Mouse (Mus musculus) heart, embryonic 12.5 days (tissue): ENCODE measurements around the gene Kcmf1. TPM values are rescaled to one million over a fixed set of nuclear protein-coding genes. Genes with fewer than 3 reads are reported as not detected.
A peak's percentile ranks its signal among the peaks of the same experiment; 100 is the strongest.

Source experiments
- ATAC-seq: fragments of 200-750 bp; cut with Nextera tagmentation; 2 replicates; pipeline ENCODE4 v1.8.0; 2017; ENCODE audit warnings: moderate TSS enrichment, moderate library complexity; ENCODE audit not compliant: insufficient number of reproducible peaks, low FRiP score
- H3K27ac ChIP-seq: fragments of 300-500 bp; sonication (generic); 2 replicates; pipeline ENCODE4 v1.5.1; 2016; ENCODE audit warnings: mild to moderate bottlenecking, moderate library complexity; ENCODE audit not compliant: poor library complexity, severe bottlenecking
- H3K27me3 ChIP-seq: fragments of 300-500 bp; sonication (generic); replicated peaks from 2 replicates; pipeline ENCODE4 v1.6.1; 2016; ENCODE audit warnings: mild to moderate bottlenecking, moderate library complexity
- H3K36me3 ChIP-seq: fragments of 300-500 bp; sonication (generic); 2 replicates; pipeline ENCODE4 v1.6.1; 2016; ENCODE audit warnings: mild to moderate bottlenecking, moderate library complexity
- H3K4me1 ChIP-seq: fragments of 300-500 bp; sonication (generic); replicated peaks from 2 replicates; pipeline ENCODE4 v1.6.1; 2016; ENCODE audit warnings: mild to moderate bottlenecking
- H3K4me2 ChIP-seq: fragments of 300-500 bp; sonication (generic); 2 replicates; pipeline ENCODE4 v1.6.1; 2016; ENCODE audit warnings: mild to moderate bottlenecking, moderate library complexity
- H3K4me3 ChIP-seq: fragments of 300-500 bp; sonication (generic); 2 replicates; pipeline ENCODE4 v1.5.1; 2016; ENCODE audit warnings: mild to moderate bottlenecking
- H3K9ac ChIP-seq: fragments of 300-500 bp; sonication (generic); 2 replicates; pipeline ENCODE4 v1.6.1; 2016; ENCODE audit warnings: mild to moderate bottlenecking, moderate library complexity
- H3K9me3 ChIP-seq: fragments of 300-500 bp; sonication (generic); replicated peaks from 2 replicates; pipeline ENCODE4 v1.6.1; 2016; ENCODE audit warnings: mild to moderate bottlenecking, moderate library complexity
- WGBS: fragments of 180-500 bp; shearing (Covaris S2); methylation state at CpG from one replicate; pipeline ENCODE4 v1.1.7; 2016; 5-methylcytosine and 5-hydroxymethylcytosine counted together
- polyA plus RNA-seq: library from polyadenylated mRNA; unstranded; fragments of >200 nt; fragmentation: Nextera tagmentation; extraction: Ambion mirVana; gene quantifications from 2 replicates; pipeline ENCODE4 v1.2.1, GENCODE M21; 2016

The Kcmf1 gene
- polyA plus RNA-seq, 1 experiment from 2014 or later: 50.8 TPM

- peaks cover 13% of the 10 kb centered on the region for H3K4me1 ChIP-seq
- H3K4me2 ChIP-seq: peak overlapping the region; percentile 25
- H3K27me3 ChIP-seq: no peaks in the 10 kb centered on the region
- peak; percentile 85 for ATAC-seq
- no peaks in the 10 kb centered on the region for H3K36me3 ChIP-seq
- H3K9ac ChIP-seq: no peak overlapping the region
- H3K9me3 ChIP-seq: no peaks in the 10 kb centered on the region
- H3K27ac ChIP-seq: peak overlapping the region; percentile 72
- no peak overlapping the region for H3K4me3 ChIP-seq
- 8% methylated on average over 9 of the region's 9 CpGs for WGBS
Measured at GRCm38 (mm10) chr6:72926755-72927482, 27.1 kb upstream of the Kcmf1 start.

GRCm38 (mm10) chr6:72926031-72926430, 26.3 kb upstream of the Kcmf1 start:
- Histone ChIP-seq H3K27ac (no peak overlapping the region), H3K4me2 (no peak overlapping the region), H3K9ac (no peak overlapping the region), H3K4me3 (no peak overlapping the region), H3K36me3 (no peaks in the 10 kb centered on the region), H3K27me3 (no peaks in the 10 kb centered on the region), H3K9me3 (no peaks in the 10 kb centered on the region), H3K4me1 (peaks cover 13% of the 10 kb centered on the region)
- no peak for ATAC-seq
- 84% methylated on average over 4 of the region's 4 CpGs for WGBS

GRCm38 (mm10) chr6:72923381-72923780, 23.6 kb upstream of the Kcmf1 start:
- Histone ChIP-seq H3K9ac (no peak overlapping the region), H3K27me3 (no peaks in the 10 kb centered on the region), H3K9me3 (no peaks in the 10 kb centered on the region), H3K4me2 (no peak overlapping the region), H3K4me3 (no peak overlapping the region), H3K4me1 (peaks cover 13% of the 10 kb centered on the region), H3K36me3 (no peaks in the 10 kb centered on the region), H3K27ac (no peak overlapping the region)
- WGBS: 84% methylated on average over 8 of the region's 8 CpGs
- no peak for ATAC-seq

- no peaks in the 10 kb centered on the region for H3K36me3 ChIP-seq
- H3K4me2 ChIP-seq: no peak overlapping the region
- WGBS: 85% methylated on average over 3 of the region's 3 CpGs
- no peaks in the 10 kb centered on the region for H3K27me3 ChIP-seq
- H3K9ac ChIP-seq: no peak overlapping the region
- 0 out of 2 replicates have a peak, but pooled peaks have one; percentile 39 for ATAC-seq
- H3K4me1 ChIP-seq: no peaks in the 10 kb centered on the region
- H3K9me3 ChIP-seq: no peaks in the 10 kb centered on the region
- H3K27ac ChIP-seq: no peak overlapping the region
- H3K4me3 ChIP-seq: no peak overlapping the region
Measured at GRCm38 (mm10) chr6:72921081-72921480, 21.3 kb upstream of the Kcmf1 start.

- Histone ChIP-seq H3K9ac (no peak overlapping the region), H3K9me3 (no peaks in the 10 kb centered on the region), H3K4me2 (no peak overlapping the region), H3K27me3 (no peaks in the 10 kb centered on the region), H3K36me3 (no peaks in the 10 kb centered on the region), H3K4me3 (no peak overlapping the region), H3K27ac (no peak overlapping the region), H3K4me1 (no peaks in the 10 kb centered on the region)
- WGBS: 62% methylated on average over 9 of the region's 9 CpGs
- ATAC-seq: no peak
Measured at GRCm38 (mm10) chr6:72918510-72919033, 18.8 kb upstream of the Kcmf1 start.

GRCm38 (mm10) chr6:72916330-72916729, 16.6 kb upstream of the Kcmf1 start:
- Histone ChIP-seq H3K27ac (no peak overlapping the region), H3K9ac (no peak overlapping the region), H3K4me3 (no peak overlapping the region), H3K4me1 (no peaks in the 10 kb centered on the region), H3K9me3 (no peaks in the 10 kb centered on the region; the same call in 1 of the 2 replicates), H3K27me3 (no peaks in the 10 kb centered on the region), H3K4me2 (no peak overlapping the region), H3K36me3 (no peaks in the 10 kb centered on the region)
- no peak for ATAC-seq
- WGBS: 80% methylated on average over 7 of the region's 7 CpGs

- no peak overlapping the region for H3K4me3 ChIP-seq
- no peak overlapping the region for H3K9ac ChIP-seq
- H3K27ac ChIP-seq: no peak overlapping the region
- no peak for ATAC-seq
- H3K27me3 ChIP-seq: no peaks in the 10 kb centered on the region
- peaks cover 3% of the 10 kb centered on the region; the same call in 1 of the 2 replicates for H3K9me3 ChIP-seq
- H3K36me3 ChIP-seq: no peaks in the 10 kb centered on the region
- WGBS: 78% methylated on average over 6 of the region's 6 CpGs
- no peaks in the 10 kb centered on the region for H3K4me1 ChIP-seq
- no peak overlapping the region for H3K4me2 ChIP-seq
Measured at GRCm38 (mm10) chr6:72914087-72914749, 14.4 kb upstream of the Kcmf1 start.

- no peak overlapping the region for H3K4me3 ChIP-seq
- no peaks in the 10 kb centered on the region for H3K4me1 ChIP-seq
- 47% methylated on average over 4 of the region's 4 CpGs for WGBS
- H3K36me3 ChIP-seq: no peaks in the 10 kb centered on the region
- peaks cover 3% of the 10 kb centered on the region; the same call in 1 of the 2 replicates for H3K9me3 ChIP-seq
- H3K9ac ChIP-seq: no peak overlapping the region
- no peaks in the 10 kb centered on the region for H3K27me3 ChIP-seq
- no peak overlapping the region for H3K27ac ChIP-seq
- no peak overlapping the region for H3K4me2 ChIP-seq
- no peak for ATAC-seq
Measured at GRCm38 (mm10) chr6:72911261-72911660, 11.5 kb upstream of the Kcmf1 start.

GRCm38 (mm10) chr6:72902254-72902990, 2.6 kb upstream of the Kcmf1 start:
- Histone ChIP-seq H3K27me3 (no peaks in the 10 kb centered on the region), H3K36me3 (no peaks in the 10 kb centered on the region), H3K4me3 (no peak overlapping the region), H3K4me1 (peaks cover 9% of the 10 kb centered on the region), H3K27ac (no peak overlapping the region), H3K9ac (no peak overlapping the region), H3K9me3 (no peaks in the 10 kb centered on the region), H3K4me2 (no peak overlapping the region)
- 77% methylated on average over 6 of the region's 6 CpGs for WGBS
- ATAC-seq: no peak

GRCm38 (mm10) chr6:72900952-72901351, 1.2 kb upstream of the Kcmf1 start:
- Histone ChIP-seq H3K9ac (0 out of 2 replicates have a peak overlapping the region, but pooled peaks have one; percentile 100), H3K27me3 (no peaks in the 10 kb centered on the region), H3K4me3 (peak overlapping the region; percentile 99), H3K27ac (peak overlapping the region; percentile 98), H3K4me2 (peak overlapping the region; percentile 77), H3K9me3 (no peaks in the 10 kb centered on the region), H3K36me3 (peaks cover 4% of the 10 kb centered on the region; the same call in 1 of the 2 replicates), H3K4me1 (peaks cover 24% of the 10 kb centered on the region)
- WGBS: 42% methylated on average over 7 of the region's 7 CpGs
- ATAC-seq: no peak
